Mouse (Mus musculus): ENCODE data around the gene Usp49. TPM values are rescaled to one million over a fixed set of nuclear protein-coding genes. Genes with fewer than 3 reads are reported as not detected.

The Usp49 gene
- polyA plus RNA-seq, 1 experiment = 20.6 TPM

GRCm38 (mm10) chr17:47600601-47601388 lies 29.7 kb upstream of the Usp49 start:
- TF ChIP-seq GATA1 (IDR thresholded peaks at IDR 0.05; ENCODE audit: low read length) = no peak

GRCm38 (mm10) chr17:47601389-47601755 lies 29.1 kb upstream of the Usp49 start:
- no peak for TF ChIP-seq GATA1 (IDR thresholded peaks at IDR 0.05; ENCODE audit: low read length)

DNA sequence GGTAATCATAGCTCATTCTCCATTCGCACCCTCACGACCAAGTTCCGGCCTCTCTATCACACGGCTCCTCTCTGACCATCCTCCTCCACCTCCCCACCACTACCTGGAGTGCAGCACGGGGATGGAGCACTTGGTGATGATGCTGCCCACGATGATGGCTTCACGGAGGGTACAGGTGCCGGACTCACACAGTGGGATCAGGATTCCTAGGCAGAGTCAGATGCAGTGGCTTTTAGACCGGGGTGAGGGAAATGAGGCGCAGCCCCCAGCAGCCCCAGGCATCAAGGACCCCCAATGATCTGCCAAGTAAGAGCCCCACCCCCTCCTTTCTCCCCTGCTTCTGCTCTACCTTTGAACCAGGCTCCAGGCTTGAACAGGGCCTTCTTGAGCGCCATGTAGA lies 28.2 kb upstream of the Usp49 start:
- no peak for TF ChIP-seq GATA1 (IDR thresholded peaks at IDR 0.05; ENCODE audit: low read length)

DNA sequence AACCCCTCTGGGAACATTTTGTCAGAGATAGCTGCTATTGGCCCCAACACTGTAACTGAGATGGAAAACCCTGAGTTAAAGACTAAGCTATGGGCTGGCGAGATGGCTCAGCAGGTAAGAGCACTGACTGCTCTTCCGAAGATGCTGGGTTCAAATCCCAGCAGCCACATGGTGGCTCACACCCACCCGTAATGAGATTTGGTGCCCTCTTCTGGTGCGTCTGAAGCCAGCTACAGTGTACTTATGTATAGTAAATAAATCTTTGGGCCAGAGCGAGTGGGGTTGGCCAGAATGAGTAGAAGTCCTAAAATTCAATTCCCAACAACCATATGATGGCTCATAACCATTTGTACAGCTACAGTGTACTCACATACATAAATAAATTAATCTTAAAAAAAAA lies 24.3 kb upstream of the Usp49 start:
- TF ChIP-seq GATA1 (IDR thresholded peaks at IDR 0.05; ENCODE audit: low read length) = no peak

- no peak for TF ChIP-seq GATA1 (IDR thresholded peaks at IDR 0.05; ENCODE audit: low read length)
Observed at GRCm38 (mm10) chr17:47609182-47609581, 21.3 kb upstream of the Usp49 start.

- TF ChIP-seq GATA1 (IDR thresholded peaks at IDR 0.05; ENCODE audit: low read length) = no peak
Observed at GRCm38 (mm10) chr17:47610849-47611660, 19.4 kb upstream of the Usp49 start, which contains the start of the genes Bysl, Med20 and Gm20517. Gene Bysl, minus strand, starts transcription at chr17:47611492. Gene Med20, plus strand, starts transcription at chr17:47611582. Gene Gm20517, plus strand, starts transcription at chr17:47611589.

- no peak for TF ChIP-seq GATA1 (IDR thresholded peaks at IDR 0.05; ENCODE audit: low read length)
Observed at GRCm38 (mm10) chr17:47611661-47611982, 18.9 kb upstream of the Usp49 start.

GRCm38 (mm10) chr17:47614018-47614417 lies 16.5 kb upstream of the Usp49 start:
- no peak for TF ChIP-seq GATA1 (IDR thresholded peaks at IDR 0.05; ENCODE audit: low read length)

DNA sequence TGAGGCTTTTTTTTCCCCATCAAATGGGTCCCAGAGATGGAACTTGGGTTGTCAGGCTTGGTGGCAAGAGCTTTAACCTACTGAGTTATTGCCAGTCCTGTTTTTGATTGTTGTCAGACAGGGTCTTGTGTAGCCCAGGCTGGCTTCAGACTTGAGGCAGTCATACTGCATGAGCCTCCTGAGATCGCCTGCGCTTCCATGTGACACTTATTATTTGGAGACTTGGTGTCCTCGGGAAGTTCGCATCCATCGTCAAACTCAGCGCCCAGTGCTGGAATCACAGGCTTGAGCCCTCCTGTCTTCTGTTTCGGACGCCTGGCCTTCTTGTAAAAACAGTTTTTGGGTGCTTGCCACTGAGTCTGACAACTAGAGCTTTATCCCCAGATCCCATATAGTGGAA lies 14.4 kb upstream of the Usp49 start:
- no peak for TF ChIP-seq GATA1 (IDR thresholded peaks at IDR 0.05; ENCODE audit: low read length)

DNA sequence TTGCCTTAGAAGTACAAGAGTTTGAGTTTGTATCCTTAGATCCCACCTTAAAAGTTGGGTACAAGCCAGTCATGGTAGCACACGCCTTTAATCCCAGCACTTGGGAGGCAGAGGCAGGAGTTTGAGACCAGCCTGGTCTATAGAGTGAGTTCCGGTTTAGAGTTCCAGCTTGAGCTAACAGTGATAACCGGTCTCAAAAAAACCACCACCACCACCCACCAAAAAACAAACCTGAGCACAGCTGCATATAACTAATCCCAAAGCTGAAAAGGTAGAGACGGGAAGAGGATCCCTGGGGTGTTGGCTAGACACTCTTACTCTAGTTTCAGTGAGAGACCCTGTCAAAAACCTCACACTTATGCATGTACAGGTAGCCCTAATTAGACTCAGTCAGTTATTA lies 13.8 kb upstream of the Usp49 start:
- TF ChIP-seq GATA1 (IDR thresholded peaks at IDR 0.05; ENCODE audit: low read length) = no peak

GRCm38 (mm10) chr17:47617605-47618307 lies 12.7 kb upstream of the Usp49 start:
- no peak for TF ChIP-seq GATA1 (IDR thresholded peaks at IDR 0.05; ENCODE audit: low read length)

DNA sequence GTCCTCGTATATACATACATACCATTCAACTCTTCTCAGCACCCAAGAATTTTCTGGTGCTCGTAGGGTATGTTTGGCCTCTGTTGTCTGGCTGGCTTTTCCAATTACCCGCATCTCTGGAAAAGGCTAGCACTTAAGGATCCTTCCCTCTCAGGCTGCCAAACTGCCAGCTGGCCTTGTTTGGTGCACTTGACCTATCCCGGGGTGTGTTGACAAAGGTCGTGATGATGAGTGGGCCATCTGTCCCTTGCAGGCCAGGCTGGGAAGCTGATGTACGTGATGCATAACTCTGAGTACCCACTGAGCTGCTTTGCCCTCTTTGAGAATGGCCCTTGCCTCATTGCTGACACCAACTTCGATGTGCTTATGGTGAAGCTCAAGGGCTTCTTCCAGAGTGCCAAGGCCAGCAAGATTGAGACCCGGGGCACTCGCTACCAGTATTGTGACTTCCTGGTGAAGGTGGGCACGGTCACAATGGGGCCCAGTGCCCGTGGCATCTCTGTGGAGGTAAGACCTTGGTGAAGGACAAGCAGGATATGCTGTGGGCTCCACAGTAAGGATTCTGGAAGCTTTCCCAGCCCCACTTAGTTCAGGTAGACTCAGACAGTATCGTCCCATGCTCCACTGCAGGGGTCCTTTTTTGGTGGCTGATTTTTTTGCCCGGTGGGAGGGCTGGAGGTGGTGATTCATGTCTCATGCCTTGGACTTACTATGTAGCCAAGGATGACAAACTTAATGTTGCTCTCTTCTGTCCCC lies 11.8 kb upstream of the Usp49 start:
- TF ChIP-seq GATA1 (IDR thresholded peaks at IDR 0.05; ENCODE audit: low read length) = no peak

DNA sequence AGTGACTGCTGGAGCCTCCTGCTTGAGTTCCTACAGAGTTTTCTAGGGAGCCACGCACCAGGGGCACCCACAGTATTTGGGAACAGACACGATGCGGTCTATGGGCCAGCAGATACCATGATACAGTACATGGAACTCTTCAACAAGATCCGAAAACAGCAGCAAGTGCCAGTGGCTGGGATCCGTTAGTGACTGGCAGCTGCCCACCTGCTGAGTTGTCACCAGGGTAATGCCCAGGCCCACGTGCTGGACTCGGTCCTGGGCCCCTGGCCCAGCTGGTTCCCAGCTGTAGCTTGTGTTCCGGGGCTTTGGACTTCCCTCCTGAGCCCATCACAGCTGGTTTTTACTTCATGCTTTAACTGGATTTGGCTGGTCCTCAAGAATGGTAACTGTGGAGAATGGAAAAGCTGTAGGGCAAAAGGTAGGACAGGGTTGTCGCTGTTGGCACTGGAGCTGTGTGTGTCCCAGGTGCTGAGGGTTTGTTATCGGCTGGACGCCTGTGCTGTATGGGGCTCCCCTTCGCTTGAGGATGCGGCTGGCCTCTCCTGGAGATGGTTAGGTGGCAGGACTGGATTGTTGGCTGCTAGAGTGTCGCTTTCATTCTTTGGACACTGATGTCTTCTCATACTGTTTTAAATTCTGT lies 7.5 kb upstream of the Usp49 start:
- TF ChIP-seq GATA1 (IDR thresholded peaks at IDR 0.05; ENCODE audit: low read length) = no peak

- no peak for TF ChIP-seq GATA1 (IDR thresholded peaks at IDR 0.05; ENCODE audit: low read length)
Observed at GRCm38 (mm10) chr17:47625088-47625487, 5.4 kb upstream of the Usp49 start.

GRCm38 (mm10) chr17:47626031-47626430 lies 4.5 kb upstream of the Usp49 start:
- no peak for TF ChIP-seq GATA1 (IDR thresholded peaks at IDR 0.05; ENCODE audit: low read length)
